Mouse (Mus musculus): ENCODE measurements around the gene Bysl.

Gene Bysl

GRCm38 (mm10) chr17:47594183-47594968 lies 16.9 kb downstream of the Bysl start:
- DNase-seq (ENCODE audit: low read depth, low spot score), result no peak

GRCm38 (mm10) chr17:47593854-47594182 lies 17.5 kb downstream of the Bysl start:
- DNase-seq (ENCODE audit: low read depth, low spot score), result no peak

- peak; percentile 94 for DNase-seq (ENCODE audit: low read depth, low spot score)
These were observed 18.0 kb downstream of the Bysl start for GRCm38 (mm10) chr17:47593215-47593853.

GRCm38 (mm10) chr17:47591073-47591472 lies 20.2 kb downstream of the Bysl start:
- no peak for DNase-seq (ENCODE audit: low read depth, low spot score)

GRCm38 (mm10) chr17:47588517-47588916 lies 22.8 kb downstream of the Bysl start:
- DNase-seq (ENCODE audit: low read depth, low spot score), result no peak

GRCm38 (mm10) chr17:47580962-47581361 lies 30.3 kb downstream of the Bysl start:
- DNase-seq (ENCODE audit: low read depth, low spot score), result no peak

GRCm38 (mm10) chr17:47578655-47579054 lies 32.6 kb downstream of the Bysl start:
- DNase-seq (ENCODE audit: low read depth, low spot score), result no peak

- DNase-seq (ENCODE audit: low read depth, low spot score), result no peak
These were observed 36.5 kb downstream of the Bysl start for GRCm38 (mm10) chr17:47574830-47575229.

- DNase-seq (ENCODE audit: low read depth, low spot score), result no peak
These were observed 37.3 kb downstream of the Bysl start for GRCm38 (mm10) chr17:47574028-47574427.

- DNase-seq (ENCODE audit: low read depth, low spot score), result no peak
These were observed 38.9 kb downstream of the Bysl start for GRCm38 (mm10) chr17:47572436-47572835.

GRCm38 (mm10) chr17:47571621-47572020 lies 39.7 kb downstream of the Bysl start:
- DNase-seq (ENCODE audit: low read depth, low spot score), result peak; percentile 64

GRCm38 (mm10) chr17:47568951-47569527 lies 42.3 kb downstream of the Bysl start:
- peak; percentile 36 for DNase-seq (ENCODE audit: low read depth, low spot score)

GRCm38 (mm10) chr17:47568389-47568788 lies 42.9 kb downstream of the Bysl start:
- no peak for DNase-seq (ENCODE audit: low read depth, low spot score)

- no peak for DNase-seq (ENCODE audit: low read depth, low spot score)
These were observed 44.0 kb downstream of the Bysl start for GRCm38 (mm10) chr17:47567271-47567670.

GRCm38 (mm10) chr17:47566133-47566532 lies 45.2 kb downstream of the Bysl start:
- DNase-seq (ENCODE audit: low read depth, low spot score), result no peak

GRCm38 (mm10) chr17:47564612-47565011 lies 46.7 kb downstream of the Bysl start:
- DNase-seq (ENCODE audit: low read depth, low spot score), result no peak

GRCm38 (mm10) chr17:47562875-47563274 lies 48.4 kb downstream of the Bysl start:
- no peak for DNase-seq (ENCODE audit: low read depth, low spot score)

GRCm38 (mm10) chr17:47559726-47560125 lies 51.6 kb downstream of the Bysl start:
- DNase-seq (ENCODE audit: low read depth, low spot score), result no peak

- DNase-seq (ENCODE audit: low read depth, low spot score), result no peak
These were observed 54.1 kb downstream of the Bysl start for GRCm38 (mm10) chr17:47557179-47557578.

GRCm38 (mm10) chr17:47554621-47555020 lies 56.7 kb downstream of the Bysl start:
- DNase-seq (ENCODE audit: low read depth, low spot score), result no peak

- DNase-seq (ENCODE audit: low read depth, low spot score), result no peak
These were observed 58.3 kb downstream of the Bysl start for GRCm38 (mm10) chr17:47552994-47553393.

- DNase-seq (ENCODE audit: low read depth, low spot score), result no peak
These were observed 60.2 kb downstream of the Bysl start for GRCm38 (mm10) chr17:47551049-47551448.

All from mesoderm, embryonic 11.5 days (tissue).